Mouse (Mus musculus): ENCODE data around the gene Rad51b.

The Rad51b gene

DNA sequence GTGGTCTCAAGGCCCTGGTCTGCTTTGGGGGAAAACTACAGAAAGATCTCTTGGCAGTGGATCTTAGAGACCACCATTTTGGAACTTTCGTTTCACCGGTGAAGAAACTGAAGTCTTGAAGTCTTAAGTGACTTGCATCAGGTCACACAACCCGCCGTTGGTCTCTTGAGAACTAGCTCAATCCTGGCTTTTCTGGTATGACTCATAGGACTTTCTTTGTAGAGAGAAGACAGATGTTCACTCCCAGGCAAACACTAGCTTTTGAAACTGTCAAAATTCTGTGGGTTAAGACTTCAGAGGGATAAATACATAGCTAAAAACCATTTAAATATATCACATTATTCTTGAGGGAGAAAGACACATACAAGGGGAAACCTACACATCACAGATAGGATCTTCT lies 195.1 kb downstream of the Rad51b start:
- no peak for DNase-seq (ENCODE audit: low read depth)

DNA sequence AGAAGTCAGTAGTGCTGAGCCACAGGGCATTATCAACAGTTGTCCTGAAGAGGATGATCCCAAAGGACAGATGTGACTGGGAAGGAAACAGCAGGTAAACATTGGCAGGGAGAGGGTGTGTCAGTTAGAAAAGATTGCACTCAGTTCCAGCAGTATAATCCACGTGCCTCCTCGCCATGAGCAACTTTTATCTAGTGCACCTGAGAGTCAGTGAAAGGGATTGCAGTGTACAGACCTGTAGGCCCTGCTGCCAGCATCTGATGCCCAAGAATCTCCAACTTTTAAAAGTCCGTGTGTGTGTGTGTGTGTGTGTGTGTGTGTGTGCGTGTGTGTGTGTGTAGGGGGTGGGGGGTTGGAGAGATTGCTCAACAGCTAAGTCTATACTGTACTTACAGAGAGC lies 195.5 kb downstream of the Rad51b start:
- DNase-seq (ENCODE audit: low read depth) = no peak

DNA sequence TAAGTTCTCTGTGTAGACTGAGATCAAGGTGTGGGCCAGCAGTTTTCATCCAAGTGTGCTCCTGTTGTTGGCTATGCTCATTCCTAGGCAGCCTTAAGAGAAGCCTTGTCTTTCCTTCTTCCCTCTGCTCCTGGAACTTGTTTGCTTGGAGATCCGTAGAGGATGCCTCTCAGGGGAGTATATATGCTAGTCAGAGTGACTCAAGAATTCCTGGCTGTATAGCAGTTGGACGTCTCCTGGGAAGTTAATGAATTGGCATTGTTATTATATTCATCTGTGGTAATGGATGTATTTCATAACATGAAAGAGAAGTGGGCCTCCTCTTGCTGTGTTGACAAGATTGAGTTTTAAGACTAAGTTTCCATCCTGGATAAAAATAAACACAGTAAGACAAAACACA lies 196.4 kb downstream of the Rad51b start:
- no peak for DNase-seq (ENCODE audit: low read depth)

DNA sequence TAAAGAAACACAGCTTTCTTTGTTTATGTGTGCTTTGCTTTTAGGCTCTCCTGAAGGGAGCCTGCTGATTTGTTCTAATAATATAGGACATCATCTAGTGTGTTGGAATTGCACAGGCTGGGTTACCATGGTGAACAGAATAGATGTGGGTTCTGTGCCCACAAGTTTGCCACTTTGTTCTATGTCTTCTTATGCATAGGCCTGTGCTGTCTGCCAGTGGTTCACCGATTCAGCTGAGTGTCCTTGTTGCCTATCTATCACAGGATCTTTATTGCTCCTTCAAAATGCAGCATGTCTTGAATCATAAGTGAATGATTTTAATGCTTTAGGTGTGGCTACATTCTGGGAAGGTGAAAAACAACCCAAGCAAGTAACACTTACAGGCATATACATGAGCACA lies 201.2 kb downstream of the Rad51b start:
- DNase-seq (ENCODE audit: low read depth) = no peak

DNA sequence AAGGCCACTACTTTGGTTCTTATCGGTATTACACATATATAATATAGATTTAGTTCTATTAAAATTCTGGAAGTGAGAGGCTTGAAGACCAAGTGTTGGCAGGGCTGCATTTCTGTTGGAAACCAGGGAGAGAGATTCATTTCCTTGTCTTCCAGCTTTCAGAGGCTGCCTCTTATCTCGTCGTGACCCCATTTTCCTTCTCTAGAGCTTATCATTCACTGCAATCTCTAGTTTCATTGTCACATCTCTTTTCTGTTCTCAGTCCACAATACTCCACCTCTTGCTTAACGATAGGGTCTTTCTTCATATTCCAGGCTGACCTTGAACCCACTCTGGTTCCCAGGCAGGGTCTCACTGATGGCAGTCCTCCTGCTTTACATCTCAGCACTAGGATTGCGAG lies 202.7 kb downstream of the Rad51b start:
- no peak for DNase-seq (ENCODE audit: low read depth)

DNA sequence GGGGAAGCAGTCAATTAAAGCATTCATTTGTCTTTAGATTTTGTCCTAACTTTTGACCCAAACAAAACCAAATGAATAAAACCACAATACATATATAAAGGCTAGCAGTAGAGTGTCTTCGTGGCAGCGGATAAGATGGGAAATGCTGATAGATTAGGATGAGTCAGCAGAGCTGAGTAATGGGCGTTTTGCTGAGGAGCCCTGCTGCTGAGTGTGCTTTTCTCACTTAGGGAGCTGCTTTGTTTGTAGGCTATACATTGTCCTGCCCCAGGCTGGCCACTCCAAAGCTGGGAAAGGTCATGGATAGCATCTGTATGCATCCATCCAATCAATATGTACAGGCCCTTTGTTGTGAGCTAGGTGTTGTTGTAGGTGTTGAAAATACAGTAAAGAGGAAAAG lies 204.8 kb downstream of the Rad51b start:
- DNase-seq (ENCODE audit: low read depth) = peak; percentile 37

DNA sequence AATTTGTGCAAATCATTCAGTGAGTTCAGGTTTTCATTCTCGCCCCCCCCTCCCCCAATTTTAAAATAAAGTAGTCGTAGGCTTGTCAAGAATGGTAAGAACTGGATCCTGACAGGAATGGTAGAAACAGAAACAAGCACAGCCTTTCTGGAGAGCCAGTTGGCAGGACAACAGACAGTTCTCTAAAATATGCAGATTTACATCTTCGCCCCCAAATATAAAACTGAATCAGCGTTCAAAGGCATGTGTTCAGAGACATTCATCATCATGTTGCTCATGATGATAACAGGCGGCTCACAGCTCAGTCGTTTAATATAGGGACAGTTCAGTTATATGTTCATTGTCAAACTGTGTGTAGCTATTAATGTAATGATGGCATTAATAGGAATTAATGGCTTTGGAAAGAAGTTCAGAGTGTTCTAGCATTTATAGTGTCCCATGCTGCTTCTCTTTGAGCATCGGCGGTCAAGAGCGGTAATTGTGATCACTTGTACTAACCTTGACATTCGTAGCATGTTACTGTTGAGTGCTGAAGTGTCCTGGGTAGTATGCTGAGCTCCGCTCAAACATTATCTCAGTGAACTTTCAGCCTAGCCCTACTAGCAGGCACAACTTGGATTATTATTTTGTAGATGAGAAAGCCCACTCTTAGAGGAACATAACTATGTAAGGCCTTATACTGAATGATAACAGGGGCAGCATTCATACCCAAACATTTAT lies 205.9 kb downstream of the Rad51b start:
- DNase-seq (ENCODE audit: low read depth) = no peak

DNA sequence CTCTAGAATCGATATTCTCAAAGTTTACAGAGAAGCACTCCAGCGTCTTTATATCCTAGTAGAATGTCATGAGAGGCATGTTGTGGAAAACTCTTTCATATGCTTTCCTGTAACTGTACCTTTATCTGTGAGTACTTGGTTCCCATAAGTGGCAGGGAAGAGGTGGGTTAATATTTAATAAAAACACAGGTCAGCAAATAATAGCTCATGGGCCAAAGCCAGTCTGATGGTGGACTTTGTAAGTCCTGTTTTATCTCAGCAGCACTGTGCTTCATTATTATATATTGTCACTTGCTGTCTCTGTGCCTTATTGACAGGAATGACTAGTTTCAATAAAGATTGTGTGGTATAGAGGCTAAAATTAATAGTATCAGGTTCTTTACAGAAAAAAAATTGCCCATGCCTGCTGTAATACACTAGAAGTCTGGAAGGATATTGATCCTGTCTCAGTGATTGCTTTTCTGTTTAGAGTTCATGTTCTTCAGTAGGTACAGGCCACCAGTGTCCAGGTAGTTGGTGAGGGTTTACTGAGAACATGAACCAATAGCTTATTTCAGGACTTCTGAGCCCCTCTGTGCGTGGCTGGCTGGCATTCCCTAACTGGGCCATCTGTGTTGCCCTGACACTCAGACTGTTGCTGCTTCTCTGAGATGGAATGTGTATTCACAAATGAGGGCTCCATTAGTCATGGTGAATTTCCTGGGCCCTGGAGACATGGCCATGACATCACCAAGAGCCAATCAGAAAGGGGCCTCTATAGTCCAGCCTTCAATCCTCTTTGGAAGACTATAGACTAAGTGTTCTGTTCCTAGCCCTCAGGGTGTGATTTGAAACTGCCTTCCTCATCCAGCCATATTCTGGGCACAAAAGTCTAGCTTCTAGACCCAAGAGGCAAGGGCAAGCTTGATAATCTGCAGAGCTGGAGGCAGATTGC lies 206.8 kb downstream of the Rad51b start:
- no peak for DNase-seq (ENCODE audit: low read depth)

DNA sequence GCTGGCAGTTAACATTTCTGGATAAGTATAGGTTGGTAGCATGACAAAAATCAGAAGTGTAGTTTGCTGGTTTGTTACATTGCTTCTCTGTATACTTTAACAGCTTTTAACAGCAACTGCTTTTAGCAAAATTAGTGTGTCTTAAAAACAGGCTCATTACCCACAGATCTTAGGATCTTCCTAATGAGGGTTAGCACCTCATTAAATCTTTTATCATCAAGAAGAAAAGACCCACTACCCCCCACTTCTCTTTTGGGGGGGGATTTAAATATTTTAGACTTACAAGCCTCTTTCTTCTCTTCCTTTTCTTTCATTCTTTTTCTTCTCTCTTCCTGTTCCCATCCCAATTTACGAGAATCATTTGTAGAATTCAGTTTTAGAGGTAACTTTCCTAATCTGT lies 207.6 kb downstream of the Rad51b start:
- no peak for DNase-seq (ENCODE audit: low read depth)

DNA sequence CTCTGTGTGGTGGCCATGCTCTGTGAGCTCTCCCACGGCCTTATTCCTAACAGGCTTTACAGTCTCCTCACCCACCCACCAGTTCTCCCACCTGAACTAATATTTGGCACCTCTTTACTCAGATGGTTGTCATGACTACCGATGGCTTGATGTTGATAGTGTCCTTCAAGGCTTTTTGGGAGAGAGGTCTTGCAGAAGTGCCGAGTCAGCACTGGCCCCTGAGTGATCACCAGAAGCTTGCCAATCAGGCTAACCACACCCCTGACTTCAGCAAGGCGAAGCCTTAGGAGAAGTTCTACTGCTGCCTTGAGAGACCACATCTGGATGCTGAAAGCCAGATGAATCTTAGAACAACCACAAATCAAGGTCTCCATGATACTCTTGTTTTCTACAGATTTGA lies 209.3 kb downstream of the Rad51b start:
- DNase-seq (ENCODE audit: low read depth) = no peak

DNA sequence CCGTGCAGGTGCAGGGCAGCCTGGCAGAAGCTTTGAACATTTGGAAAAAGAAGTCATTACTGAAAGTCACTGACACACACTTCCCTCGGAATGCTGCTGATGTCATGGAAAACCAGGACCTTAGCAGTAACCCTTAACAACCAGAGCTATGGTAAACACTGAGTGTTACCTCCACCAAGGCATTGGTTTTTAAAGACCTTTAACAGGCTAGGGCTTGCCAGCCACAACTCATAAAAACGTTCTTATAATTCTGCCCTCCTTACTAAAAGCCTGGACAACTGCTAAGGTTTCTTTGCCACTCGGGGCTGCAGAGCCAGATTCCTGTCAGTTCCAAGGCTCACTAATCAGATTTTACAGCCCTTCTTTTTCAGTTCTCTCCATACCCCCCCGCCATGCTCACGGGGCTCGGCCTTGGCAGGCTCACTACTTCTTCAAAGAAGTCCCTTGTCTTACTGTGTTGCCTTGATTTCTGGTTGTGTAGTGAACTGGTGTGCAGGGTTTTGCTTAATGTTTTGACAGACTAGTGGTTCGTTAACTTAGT lies 210.1 kb downstream of the Rad51b start:
- DNase-seq (ENCODE audit: low read depth) = no peak

DNA sequence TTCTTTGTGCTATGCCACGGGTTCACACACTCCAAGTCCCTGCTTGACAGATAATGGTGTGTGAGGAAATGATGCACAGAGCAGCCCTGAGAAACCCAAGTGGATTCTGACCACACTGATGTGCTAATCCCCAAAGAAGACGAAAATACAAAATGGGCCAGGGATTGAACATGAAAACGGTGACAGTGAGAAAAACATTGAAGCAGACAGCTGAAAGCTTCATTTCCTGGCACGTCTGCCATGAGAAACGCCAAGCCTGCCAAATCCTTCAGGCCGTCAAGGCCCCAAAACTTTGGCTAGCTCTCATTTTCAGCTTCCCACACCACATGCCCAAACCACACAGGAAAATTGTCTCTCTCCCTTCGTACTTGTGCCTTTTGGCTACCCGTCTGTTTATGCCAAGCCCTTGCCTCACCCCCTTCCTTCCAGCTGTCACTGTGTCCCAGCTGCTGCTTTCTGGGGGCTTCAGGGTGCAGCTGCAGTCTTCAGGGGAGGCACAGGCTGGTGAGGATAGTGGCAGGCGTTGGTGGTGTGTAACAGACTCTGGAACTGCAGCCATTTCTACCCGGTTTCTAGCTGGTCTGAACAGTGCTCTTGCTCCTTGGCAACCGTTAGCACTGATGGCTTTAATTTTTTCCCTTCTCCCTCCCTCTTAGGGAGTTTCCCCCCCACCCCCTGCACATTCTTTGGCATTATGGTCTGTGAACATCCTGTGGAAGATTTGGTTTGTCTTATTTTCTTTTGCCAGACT lies 214.5 kb downstream of the Rad51b start:
- no peak for DNase-seq (ENCODE audit: low read depth)

DNA sequence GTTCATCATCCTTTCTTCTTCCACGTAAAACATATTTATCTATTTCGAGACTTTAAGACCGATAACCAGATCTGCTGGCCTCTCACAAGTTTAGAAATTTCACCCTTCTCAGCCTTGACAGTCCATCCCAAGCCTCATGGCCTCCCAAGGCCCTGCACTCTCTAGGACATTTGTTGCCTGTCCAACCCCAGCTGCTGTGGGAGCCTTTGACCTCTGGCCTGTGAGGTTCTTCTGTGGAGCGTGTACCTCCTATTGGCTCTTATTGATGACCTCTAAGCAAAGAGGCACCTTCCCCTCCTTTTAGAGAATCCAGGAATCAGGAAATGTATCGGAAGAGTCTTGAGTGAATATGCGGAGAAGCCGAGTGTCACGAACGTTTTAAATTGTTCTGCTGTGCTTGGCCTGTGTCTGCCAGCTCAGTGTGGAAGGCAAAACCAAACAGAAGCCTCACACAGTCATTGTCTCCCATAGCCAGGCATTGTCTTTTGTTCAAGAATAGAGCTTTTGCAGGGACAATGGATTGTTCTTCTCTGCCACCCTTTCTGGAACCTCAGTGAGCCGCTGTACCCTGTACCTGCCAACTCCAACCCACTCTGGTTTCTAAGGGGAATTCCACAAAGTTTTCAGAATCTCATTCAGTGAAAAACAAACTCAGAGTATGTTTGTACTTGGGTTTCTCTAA lies 215.3 kb downstream of the Rad51b start:
- DNase-seq (ENCODE audit: low read depth) = no peak

DNA sequence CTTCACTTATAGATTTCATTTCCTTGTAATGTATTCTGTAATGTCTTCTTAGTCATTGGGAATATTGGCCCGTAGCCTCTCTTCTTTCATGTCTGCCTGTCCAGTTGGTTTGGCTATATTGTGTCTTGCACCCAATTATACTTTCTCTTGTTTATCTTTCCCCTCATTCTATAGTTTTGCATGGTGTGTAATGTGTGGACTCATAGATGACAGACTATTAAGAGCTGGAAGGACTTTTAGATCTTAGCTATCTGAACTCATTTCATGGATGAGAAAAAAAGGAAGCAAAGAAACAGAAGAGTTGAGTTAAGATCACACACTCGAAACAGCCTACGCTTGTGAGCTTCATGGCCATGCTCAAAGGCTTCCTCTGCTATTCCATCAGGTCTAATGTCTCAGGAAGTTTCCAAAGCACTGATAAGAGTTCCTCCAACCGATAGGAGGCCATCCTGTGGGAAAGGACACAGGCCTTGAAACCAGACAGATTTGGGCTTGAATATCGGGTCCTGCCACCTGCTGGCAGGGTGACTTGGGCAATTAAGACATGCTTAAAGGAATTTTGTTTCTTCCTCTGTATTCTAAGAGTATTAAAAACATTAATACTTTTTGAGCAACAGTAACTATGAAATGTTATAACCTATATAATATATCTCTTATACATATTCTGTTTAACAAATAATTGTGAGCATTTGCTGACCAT lies 216.1 kb downstream of the Rad51b start:
- DNase-seq (ENCODE audit: low read depth) = no peak

DNA sequence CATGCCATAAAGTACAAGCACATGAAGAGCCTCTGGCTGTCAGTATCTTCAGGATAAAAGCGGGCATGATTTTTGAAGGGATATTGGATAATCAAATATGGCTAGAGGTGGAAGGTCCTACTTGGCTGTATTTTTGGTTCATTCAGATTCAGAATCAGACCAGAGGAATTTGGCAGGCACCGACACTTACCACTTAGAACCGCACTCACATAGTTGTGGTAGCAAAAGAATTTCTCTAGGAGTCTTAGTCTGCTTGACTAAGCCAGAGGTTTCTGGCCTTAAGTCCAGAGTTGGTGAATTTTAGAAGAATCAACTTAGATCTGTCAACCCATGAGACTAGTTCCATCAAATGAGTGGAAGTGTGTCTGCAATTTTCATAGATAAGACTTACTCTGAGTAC lies 217.6 kb downstream of the Rad51b start:
- no peak for DNase-seq (ENCODE audit: low read depth)

DNA sequence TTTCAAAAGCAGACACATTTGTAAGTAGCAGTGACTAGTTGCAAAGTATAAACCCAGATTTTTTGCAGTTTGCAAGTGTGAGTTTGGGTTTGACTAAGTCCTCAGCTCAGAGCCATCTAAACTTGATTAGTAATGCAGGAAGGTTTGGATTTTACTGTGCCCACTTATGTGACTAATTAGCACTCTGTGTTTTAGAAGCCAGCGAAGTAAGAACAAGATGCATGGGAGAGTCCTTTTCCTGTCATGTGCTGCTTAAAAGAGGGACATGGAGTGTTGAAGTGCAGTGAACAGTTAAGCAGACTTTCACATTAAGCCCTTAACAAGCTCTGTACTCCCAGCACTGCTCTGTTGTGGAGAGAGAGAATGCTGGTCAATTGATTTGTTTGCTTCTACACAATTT lies 225.3 kb downstream of the Rad51b start:
- DNase-seq (ENCODE audit: low read depth) = no peak

DNA sequence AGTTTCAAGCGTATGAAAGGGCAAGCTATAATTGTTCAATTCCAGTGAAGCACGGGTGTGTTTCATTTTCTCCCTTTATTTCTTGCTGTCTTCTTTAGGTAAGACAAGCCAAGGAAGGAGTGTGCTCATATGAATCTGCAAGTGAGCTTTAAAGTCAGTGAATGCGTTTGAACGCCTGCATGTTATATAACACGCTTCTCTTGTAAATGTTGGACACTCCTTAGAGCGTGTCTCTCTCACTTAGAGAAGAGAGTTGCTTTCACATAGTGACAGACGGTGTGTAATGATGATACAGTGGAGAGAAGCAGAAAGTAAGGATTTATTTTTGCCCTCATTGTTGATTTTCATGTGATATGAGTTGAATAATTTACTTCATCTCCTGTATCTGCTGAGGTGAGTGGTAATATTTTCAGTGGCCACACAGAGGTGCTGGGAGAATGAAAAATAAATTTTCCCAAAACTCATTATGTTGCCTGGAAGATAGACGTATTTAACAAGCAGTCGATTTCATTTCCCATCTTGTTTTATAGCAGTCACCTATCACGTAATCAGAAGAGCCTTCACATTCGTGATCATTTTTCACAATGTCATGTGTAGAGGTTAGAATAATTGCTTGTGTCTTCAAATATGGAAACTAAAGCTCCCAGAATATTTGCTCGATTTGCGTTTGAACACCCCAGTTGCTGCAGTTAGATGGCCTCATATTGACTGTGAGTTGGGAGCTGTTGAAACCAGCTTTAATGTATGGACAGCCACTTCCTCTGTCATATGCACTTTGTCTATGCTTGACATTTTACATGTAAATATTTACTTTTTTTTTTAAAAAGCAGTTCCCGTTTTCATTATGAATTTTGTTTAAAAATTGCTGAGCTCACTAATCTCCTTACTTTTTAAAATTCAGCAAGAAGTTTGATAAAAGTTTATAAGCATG lies 228.1 kb downstream of the Rad51b start:
- no peak for DNase-seq (ENCODE audit: low read depth)

DNA sequence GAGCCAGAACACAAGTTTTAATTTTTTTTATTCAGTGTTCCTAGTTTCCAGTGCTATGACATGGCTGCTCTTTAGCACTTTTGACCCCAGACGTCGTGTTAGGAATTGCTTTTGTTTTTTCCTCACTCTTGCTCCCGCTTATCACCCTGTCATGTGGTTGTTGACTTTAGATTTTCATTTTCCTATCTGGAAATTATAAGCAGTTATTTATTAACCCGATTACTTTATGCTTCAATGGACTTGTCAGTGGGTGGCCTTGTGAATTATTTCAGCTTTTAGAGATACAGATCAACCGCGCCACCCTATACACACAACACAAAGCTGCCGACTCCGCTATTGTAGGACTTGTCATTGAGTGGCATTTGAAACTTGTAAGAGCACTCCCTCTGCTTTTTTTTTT lies 228.8 kb downstream of the Rad51b start:
- DNase-seq (ENCODE audit: low read depth) = no peak

DNA sequence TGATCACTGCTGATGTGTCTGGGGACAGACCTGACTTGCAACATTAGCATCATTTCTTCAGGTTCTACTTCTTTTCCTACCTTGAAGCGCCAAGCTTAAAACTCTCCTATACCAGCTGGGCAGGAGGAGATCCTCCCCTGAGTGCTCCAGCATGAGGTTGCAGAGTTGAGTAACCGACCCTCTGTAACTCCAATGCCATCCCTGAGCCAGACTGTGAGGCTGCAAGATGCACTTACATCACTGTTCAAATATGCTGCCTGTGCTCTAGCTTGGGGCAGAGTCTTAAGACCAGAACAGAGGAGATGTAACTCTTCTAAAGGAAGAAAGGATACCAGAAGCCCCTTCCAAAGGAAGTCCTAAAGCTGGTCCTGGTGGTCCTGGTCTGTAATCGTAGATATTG lies 230.1 kb downstream of the Rad51b start:
- DNase-seq (ENCODE audit: low read depth) = no peak

DNA sequence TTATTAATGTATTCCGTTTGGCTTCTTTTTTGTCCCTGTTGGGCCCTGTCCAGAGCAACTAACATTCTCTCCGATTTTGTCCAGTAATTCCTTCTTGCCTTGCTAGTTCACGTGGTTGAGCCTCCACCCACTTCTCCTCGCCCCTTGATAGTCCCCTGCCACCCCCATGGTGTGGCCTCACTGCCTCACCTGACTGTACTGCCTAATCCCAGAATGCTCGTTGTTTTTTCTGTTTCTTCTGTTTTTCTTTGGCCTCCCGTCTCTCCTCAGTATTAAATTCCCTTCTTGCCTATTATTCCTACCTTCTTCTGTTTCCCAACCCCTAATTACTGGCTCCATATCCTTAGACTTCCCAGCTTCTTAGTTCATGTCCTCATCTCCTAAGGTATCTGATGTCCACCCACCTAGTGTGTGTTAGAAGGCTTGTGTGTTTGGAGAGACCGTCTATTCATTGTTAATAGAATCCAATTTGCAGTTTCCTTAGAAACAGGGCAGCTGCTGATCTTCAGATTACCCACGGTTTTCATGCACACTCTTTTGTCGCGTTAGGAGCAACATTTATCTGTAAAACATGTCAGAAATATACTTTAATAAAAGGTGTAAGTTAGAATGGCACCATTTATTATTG lies 233.3 kb downstream of the Rad51b start:
- no peak for DNase-seq (ENCODE audit: low read depth)

All from c-Kit-positive CD71-positive TER-119-negative erythroid progenitor cells, embryonic 14.5 days (primary cell).